9 mouse cellular contexts compared by ENCODE assay signal in genomic region chr2:163417830-163418229, GRCm38 (mm10). TPM values are rescaled to one million over a fixed set of nuclear protein-coding genes. Genes with fewer than 3 reads are reported as not detected.
DNase-seq lines count a peak whose midpoint lies in the region; ATAC-seq and TF ChIP-seq lines count a peak whose summit lies in the region.
"Had no signal": no experiment of that assay in that cellular context is flagged by ENCODE, and none has a peak within 500 bp of the region (broad histone marks: within the 10 kb centered on the region; RNA-seq: fewer than 3 reads in every experiment).

No protein-coding gene starts in this region.

- H3K4me3 ChIP-seq in heart, adult 2 months = peak overlapping the region; percentile 100
- H3K4me3 ChIP-seq in E14TG2a.4 (replicated peaks; ENCODE audit: low read length) = peak overlapping the region; percentile 97
- no peak overlapping the region for H3K4me3 ChIP-seq in forebrain, postnatal 0 days (ENCODE audit: low read depth, low read length)
- peak overlapping the region; percentile 9 to 83; a peak in 3 of 4 replicates for H3K4me3 ChIP-seq in liver, embryonic 14.5 days (ENCODE audit: insufficient read depth in 1 of 2, low read depth in 2 of 2, low read length in 2 of 2)

- ATAC-seq in forebrain, postnatal 0 days = no peak
- no peak for ATAC-seq in liver, embryonic 14.5 days (ENCODE audit: insufficient read depth)

- H3K27me3 ChIP-seq in heart, adult 2 months (ENCODE audit: control insufficient read depth, insufficient read depth, low read length) = no peaks in the 10 kb centered on the region
- H3K27me3 ChIP-seq in E14TG2a.4 (ENCODE audit: insufficient read depth, low read length) = no peaks in the 10 kb centered on the region
- no peaks in the 10 kb centered on the region for H3K27me3 ChIP-seq in forebrain, postnatal 0 days (ENCODE audit: insufficient read depth, low read length)
- H3K27me3 ChIP-seq in liver, embryonic 14.5 days (ENCODE audit: control insufficient read depth, insufficient read depth, low read length) = no peaks in the 10 kb centered on the region

- no peaks in the 10 kb centered on the region for H3K9me3 ChIP-seq in E14TG2a.4 (ENCODE audit: low read length)
- no peaks in the 10 kb centered on the region for H3K9me3 ChIP-seq in forebrain, postnatal 0 days (ENCODE audit: low read length)
- no peaks in the 10 kb centered on the region for H3K9me3 ChIP-seq in liver, embryonic 14.5 days (ENCODE audit: control insufficient read depth, low read length)

- H3K4me2 ChIP-seq in forebrain, postnatal 0 days (ENCODE audit: low read depth) = peak overlapping the region; percentile 90
- H3K4me2 ChIP-seq in liver, embryonic 14.5 days (ENCODE audit: low read depth) = peak overlapping the region; percentile 82

- H3K79me2 ChIP-seq in heart, adult 2 months (replicated peaks; ENCODE audit: control insufficient read depth, insufficient read depth, low read length) = peaks cover 3% of the 10 kb centered on the region; the same call in 1 of the 2 replicates

- peaks cover 25% of the 10 kb centered on the region for H3K36me3 ChIP-seq in heart, adult 2 months (ENCODE audit: control insufficient read depth, insufficient read depth, low read length)
- peaks cover 45% of the 10 kb centered on the region for H3K36me3 ChIP-seq in E14TG2a.4 (ENCODE audit: insufficient read depth, low read length)
- H3K36me3 ChIP-seq in forebrain, postnatal 0 days (ENCODE audit: insufficient read depth) = peaks cover 11% of the 10 kb centered on the region; the same call in 1 of the 2 replicates
- H3K36me3 ChIP-seq in liver, embryonic 14.5 days (replicated peaks; ENCODE audit: control insufficient read depth, insufficient read depth, low read depth) = peaks cover 13% of the 10 kb centered on the region

- peaks cover 8% of the 10 kb centered on the region for H3K4me1 ChIP-seq in heart, adult 2 months (ENCODE audit: control insufficient read depth, insufficient read depth, low read length)
- H3K4me1 ChIP-seq in E14TG2a.4 (replicated peaks; ENCODE audit: low read depth, low read length) = peaks cover 47% of the 10 kb centered on the region
- peaks cover 22% of the 10 kb centered on the region for H3K4me1 ChIP-seq in forebrain, postnatal 0 days (ENCODE audit: insufficient read depth)
- peaks cover 13% of the 10 kb centered on the region in 2 experiments; a peak in 3 of 4 replicates for H3K4me1 ChIP-seq in liver, embryonic 14.5 days (replicated peaks; ENCODE audit: control insufficient read depth in 2 of 2, insufficient read depth in 2 of 2, low read length in 1 of 2)

- H3K9ac ChIP-seq in heart, adult 2 months (ENCODE audit: low read depth, low read length) = no peak overlapping the region
- 0 out of 2 replicates have a peak overlapping the region, but pooled peaks have one; percentile 68 for H3K9ac ChIP-seq in forebrain, postnatal 0 days
- H3K9ac ChIP-seq in liver, embryonic 14.5 days (replicated peaks) = peak overlapping the region; percentile 78

- no peak for DNase-seq in heart, adult 2 months
- DNase-seq in heart, adult 8-10 months (ENCODE audit: low spot score) = no peak
- DNase-seq in forebrain, postnatal 0 days = no peak
- DNase-seq in liver, embryonic 14.5 days (ENCODE audit: low read depth in 3 of 3, low spot score in 3 of 3) = no peak
- no peak for DNase-seq in urinary bladder, postnatal 14 days (ENCODE audit: low spot score)
- DNase-seq in layer of hippocampus, adult 11-12 months (ENCODE audit: low spot score) = no peak
- no peak for DNase-seq in thymus, postnatal 10 days (ENCODE audit: low spot score in 2 of 2)
- DNase-seq: B cell, adult 2 months had no signal

- intact Hi-C loops in heart, adult 2 months (cut with DNase I) = loop anchor here (10.0 kb wide), 2 partner anchors 213 to 483 kb away; partner anchors contain the start of genes Srsf6 and Tox2

- TF ChIP-seq EP300 in heart, adult 2 months (IDR thresholded peaks at IDR 0.05; ENCODE audit: insufficient read depth, low read depth, low read length) = no peak
- no peak for TF ChIP-seq EP300 in liver, embryonic 14.5 days (IDR thresholded peaks at IDR 0.05; ENCODE audit: low read depth)

- TF ChIP-seq CTCF in heart, adult 2 months (IDR thresholded peaks at IDR 0.05) = no peak
- no peak for TF ChIP-seq CTCF in E14TG2a.4 (conservative IDR thresholded peaks at IDR 0.05; ENCODE audit: low read length)
- TF ChIP-seq CTCF in forebrain, postnatal 0 days (IDR thresholded peaks at IDR 0.05; ENCODE audit: low read depth) = no peak
- TF ChIP-seq CTCF in liver, embryonic 14.5 days (IDR thresholded peaks at IDR 0.05; ENCODE audit: low read depth) = no peak

- H3K27ac ChIP-seq in heart, adult 2 months = no peak overlapping the region
- H3K27ac ChIP-seq in forebrain, postnatal 0 days (ENCODE audit: low read depth, low read length) = no peak overlapping the region
- no peak overlapping the region for H3K27ac ChIP-seq in liver, embryonic 14.5 days

- no peak for TF ChIP-seq POLR2A in heart, adult 2 months (IDR thresholded peaks at IDR 0.05; ENCODE audit: insufficient read depth, low read depth, low read length)

RNA-seq across cellular contexts. Expression of gene Oser1, which starts 6.7 kb away (rescaled TPM):
- 10 to 100 TPM; 19.6 to 21.2 TPM for total RNA-seq in heart, adult 2 months (2021)
- polyA plus RNA-seq in heart, adult 2 months (2012; rRNA removed) = 9.7 and 16.4 TPM in 2 replicates
- 10 to 100 TPM; 19.4 to 21.8 (median 20.3) TPM for total RNA-seq in heart, adult 8-10 months (2022)
- total RNA-seq in forebrain, postnatal 0 days (2014; rRNA removed) = 25.2 and 26.6 TPM in 2 replicates
- 52.4 and 57.3 TPM in 2 replicates for polyA plus RNA-seq in forebrain, postnatal 0 days (2015; fragmentation: Nextera tagmentation; extraction: Ambion mirVana)
- 10.1 and 12.8 TPM in 2 replicates for polyA plus RNA-seq in liver, embryonic 14.5 days (2012; rRNA removed)
- polyA plus RNA-seq in liver, embryonic 14.5 days (2014; fragmentation: Nextera tagmentation; extraction: Ambion mirVana) = 31.3 and 34.6 TPM in 2 replicates

RNA-seq across cellular contexts. Expression of gene Jph2, which starts 20.0 kb away (rescaled TPM):
- 100 to 1,000 TPM; 389 to 391 TPM for total RNA-seq in heart, adult 2 months (2021)
- polyA plus RNA-seq in heart, adult 2 months (2012; rRNA removed) = 193 and 253 TPM in 2 replicates
- 100 to 1,000 TPM; 423 to 464 (median 433) TPM for total RNA-seq in heart, adult 8-10 months (2022)
- total RNA-seq in forebrain, postnatal 0 days (2014; rRNA removed) = 0.69 and 1.9 TPM in 2 replicates
- polyA plus RNA-seq in forebrain, postnatal 0 days (2015; fragmentation: Nextera tagmentation; extraction: Ambion mirVana) = 0.40 and 0.82 TPM in 2 replicates
- 0.07 and 0.10 TPM in 2 replicates for polyA plus RNA-seq in liver, embryonic 14.5 days (2012; rRNA removed)
- polyA plus RNA-seq in liver, embryonic 14.5 days (2014; fragmentation: Nextera tagmentation; extraction: Ambion mirVana) = 0.03 TPM in 1 of 2 replicates, not detected in the other

RNA-seq across cellular contexts. Expression of gene Gdap1l1, which starts 20.4 kb away (rescaled TPM):
- total RNA-seq in heart, adult 2 months (2021) = not detected
- polyA plus RNA-seq in heart, adult 2 months (2012; rRNA removed) = 0.23 and 0.25 TPM in 2 replicates
- total RNA-seq in heart, adult 8-10 months (2022) = not detected
- 95.2 and 106 TPM in 2 replicates for total RNA-seq in forebrain, postnatal 0 days (2014; rRNA removed)
- 123 and 134 TPM in 2 replicates for polyA plus RNA-seq in forebrain, postnatal 0 days (2015; fragmentation: Nextera tagmentation; extraction: Ambion mirVana)
- 0.03 and 0.18 TPM in 2 replicates for polyA plus RNA-seq in liver, embryonic 14.5 days (2012; rRNA removed)
- polyA plus RNA-seq in liver, embryonic 14.5 days (2014; fragmentation: Nextera tagmentation; extraction: Ambion mirVana) = 0.11 TPM in 1 of 2 replicates, not detected in the other

RNA-seq across cellular contexts. Expression of gene Fitm2, which starts 54.6 kb away (rescaled TPM):
- total RNA-seq in heart, adult 2 months (2021) = 100 to 1,000 TPM; 196 to 223 TPM
- 93.8 and 139 TPM in 2 replicates for polyA plus RNA-seq in heart, adult 2 months (2012; rRNA removed)
- total RNA-seq in heart, adult 8-10 months (2022) = 100 to 1,000 TPM; 197 to 218 (median 209) TPM
- 16.2 and 25.8 TPM in 2 replicates for total RNA-seq in forebrain, postnatal 0 days (2014; rRNA removed)
- polyA plus RNA-seq in forebrain, postnatal 0 days (2015; fragmentation: Nextera tagmentation; extraction: Ambion mirVana) = 8.9 and 11.7 TPM in 2 replicates
- 1.8 and 1.9 TPM in 2 replicates for polyA plus RNA-seq in liver, embryonic 14.5 days (2012; rRNA removed)
- 3.0 and 3.1 TPM in 2 replicates for polyA plus RNA-seq in liver, embryonic 14.5 days (2014; fragmentation: Nextera tagmentation; extraction: Ambion mirVana)

Comparison
In these comparisons a context has a peak if more than half of its experiments do, and no peak if none do; other contexts are left out.
1. RNA of gene Jph2, which starts 20.0 kb away (total RNA-seq): 423 to 464 TPM in heart, adult 8-10 months and 389 to 391 TPM in heart, adult 2 months; 0.69 to 1.9 TPM in forebrain, postnatal 0 days; every median in the first group is over 100 times any median in the second.
2. RNA of gene Gdap1l1, which starts 20.4 kb away (total RNA-seq): 95.2 to 106 TPM in forebrain, postnatal 0 days; not detected in heart, adult 2 months and not detected in heart, adult 8-10 months; every median in the first group is over 10 times any median in the second.